10 mouse cellular contexts compared by ENCODE assay signal in genomic region chr1:133741881-133742434, GRCm38 (mm10). TPM values are rescaled to one million over a fixed set of nuclear protein-coding genes. Genes with fewer than 3 reads are reported as not detected.
DNase-seq lines count a peak whose midpoint lies in the region; ATAC-seq and TF ChIP-seq lines count a peak whose summit lies in the region.
"Had no signal": no experiment of that assay in that cellular context is flagged by ENCODE, and none has a peak within 500 bp of the region (broad histone marks: within the 10 kb centered on the region; RNA-seq: fewer than 3 reads in every experiment).

No protein-coding gene starts in this region.

- no peak for TF ChIP-seq CTCF in gastrocnemius, adult 2 months (IDR thresholded peaks at IDR 0.05)
- TF ChIP-seq CTCF in layer of hippocampus, adult 2 months (conservative IDR thresholded peaks at IDR 0.05), result no peak

- H3K4me1 ChIP-seq in ES-E14 (ENCODE audit: control insufficient read depth in 2 of 2, insufficient read depth in 2 of 2, low read length in 2 of 2, poor library complexity in 1 of 2), result peaks cover 1 to 30% of the 10 kb centered on the region in 2 experiments; a peak in 2 of 4 replicates
- H3K4me1 ChIP-seq in embryonic facial prominence, embryonic 14.5 days (ENCODE audit: control insufficient read depth, insufficient read depth, low read length), result peaks cover 50% of the 10 kb centered on the region

- H3K4me3 ChIP-seq in gastrocnemius, adult 2 months, result no peak overlapping the region
- peak overlapping the region in 1 of 2 experiments; percentile 1; a peak in 1 of 4 replicates for H3K4me3 ChIP-seq in ES-E14 (ENCODE audit: insufficient read depth in 1 of 2, low read depth in 1 of 2, low read length in 2 of 2, poor library complexity in 1 of 2, severe bottlenecking in 1 of 2)
- H3K4me3 ChIP-seq in embryonic facial prominence, embryonic 14.5 days (ENCODE audit: low read depth, low read length), result no peak overlapping the region
- H3K4me3 ChIP-seq in layer of hippocampus, adult 2 months, result no peak overlapping the region
- H3K4me3 ChIP-seq: erythroblast, embryonic 14.5 days; liver, embryonic 13.5 days had no signal

- no peaks in the 10 kb centered on the region for H3K36me3 ChIP-seq in ES-E14 (ENCODE audit: control insufficient read depth, insufficient read depth, low read length, poor library complexity, severe bottlenecking)
- H3K36me3 ChIP-seq in embryonic facial prominence, embryonic 14.5 days (ENCODE audit: control insufficient read depth, insufficient read depth, low read length), result peaks cover 20% of the 10 kb centered on the region

- 23% methylated on average over 11 of the region's 11 CpGs for WGBS in embryonic facial prominence, embryonic 14.5 days

- intact Hi-C loops in gastrocnemius, adult 2 months (cut with DNase I), result loop anchor here (2.0 kb wide), 1 partner anchor 57 kb away; no protein-coding TSS in a partner anchor

- in situ Hi-C loops in ES-E14 (cut with MboI; ENCODE audit: low sequenced_read_pairs in 2 of 2, unreplicated experiment in 2 of 2), result no loop called here

- ATAC-seq in embryonic facial prominence, embryonic 14.5 days (ENCODE audit: low read depth), result 0 out of 2 replicates have a peak, but pooled peaks have one; percentile 37

- peak overlapping the region; percentile 50; the same call in 1 of the 2 replicates for H3K9ac ChIP-seq in ES-E14 (ENCODE audit: insufficient read depth, low read depth, low read length, poor library complexity, severe bottlenecking)
- 0 out of 2 replicates have a peak overlapping the region, but pooled peaks have one; percentile 5 for H3K9ac ChIP-seq in embryonic facial prominence, embryonic 14.5 days (ENCODE audit: low read depth, low read length)
- H3K9ac ChIP-seq: liver, embryonic 13.5 days had no signal

- peak overlapping the region; percentile 65 for H3K27ac ChIP-seq in gastrocnemius, adult 2 months
- peak overlapping the region; percentile 51; the same call in 1 of the 2 replicates for H3K27ac ChIP-seq in ES-E14 (ENCODE audit: insufficient read depth, low read depth, low read length, poor library complexity, severe bottlenecking)
- H3K27ac ChIP-seq in embryonic facial prominence, embryonic 14.5 days (replicated peaks; ENCODE audit: low read depth, low read length), result peak overlapping the region; percentile 69
- H3K27ac ChIP-seq in layer of hippocampus, adult 2 months, result no peak overlapping the region
- H3K27ac ChIP-seq: liver, embryonic 13.5 days had no signal

- H3K9me3 ChIP-seq in ES-E14 (ENCODE audit: control insufficient read depth, insufficient read depth, low read depth, low read length), result no peaks in the 10 kb centered on the region
- no peaks in the 10 kb centered on the region for H3K9me3 ChIP-seq in embryonic facial prominence, embryonic 14.5 days (ENCODE audit: control insufficient read depth, low read length)
- H3K9me3 ChIP-seq: liver, embryonic 13.5 days had no signal

- H3K27me3 ChIP-seq in embryonic facial prominence, embryonic 14.5 days (replicated peaks; ENCODE audit: control insufficient read depth, insufficient read depth, low read length), result no peaks in the 10 kb centered on the region
- H3K27me3 ChIP-seq: liver, embryonic 13.5 days had no signal

- peak; percentile 32 for DNase-seq in gastrocnemius, adult 2 months
- no peak for DNase-seq in gastrocnemius, postnatal 10 days
- peak; percentile 48 for DNase-seq in ES-E14 (ENCODE audit: low read depth, low spot score)
- DNase-seq in embryonic facial prominence, embryonic 14.5 days (ENCODE audit: low spot score), result peak; percentile 69
- peak; percentile 56 for DNase-seq in kidney, postnatal 14 days
- no peak for DNase-seq in layer of hippocampus, adult 2 months (ENCODE audit: low spot score in 2 of 2)
- DNase-seq in c-Kit-positive CD71-positive TER-119-positive erythroid progenitor cells, embryonic 14.5 days (ENCODE audit: low spot score), result no peak
- DNase-seq in layer of hippocampus, adult 8-10 months (ENCODE audit: low spot score in 2 of 2), result no peak
- DNase-seq: liver, embryonic 13.5 days had no signal

- no peak overlapping the region for H3K4me2 ChIP-seq in embryonic facial prominence, embryonic 14.5 days (ENCODE audit: low read depth, low read length)
- H3K4me2 ChIP-seq: liver, embryonic 13.5 days had no signal

TF ChIP-seq in ES-E14, 5 proteins besides CTCF, POLR2A, EP300 and RAD21:
- no peak for TF ChIP-seq ZC3H11A (IDR thresholded peaks at IDR 0.05; ENCODE audit: borderline replicate concordance, low read depth, low read length)
- no peak for TF ChIP-seq ZNF384 (IDR thresholded peaks at IDR 0.05; ENCODE audit: low read depth, low read length)

RNA-seq across cellular contexts. Expression of gene Lax1, which starts 52.0 kb away (rescaled TPM):
- total RNA-seq in gastrocnemius, adult 2 months (2021), result not detected
- total RNA-seq in gastrocnemius, postnatal 10 days (2021), result under 1 TPM; 0.09 to 0.25 TPM
- 0.90 and 1.4 TPM in 2 replicates for total RNA-seq in ES-E14 (2012; rRNA removed)
- 0.11 and 0.80 TPM in 2 replicates for polyA plus RNA-seq in embryonic facial prominence, embryonic 14.5 days (2014; fragmentation: Nextera tagmentation; extraction: Ambion mirVana)
- total RNA-seq in layer of hippocampus, adult 2 months (2021), result under 1 TPM in 1 of 2 experiments, not detected in 1; 0.15 TPM
- not detected for total RNA-seq in layer of hippocampus, adult 8-10 months (2022)

RNA-seq across cellular contexts. Expression of gene Atp2b4, which starts 58.9 kb away (rescaled TPM):
- 10 to 100 TPM in 1 of 2 experiments, 1 to 10 TPM in 1; 9.0 to 12.0 TPM for total RNA-seq in gastrocnemius, adult 2 months (2021)
- total RNA-seq in gastrocnemius, postnatal 10 days (2021), result 10 to 100 TPM; 25.2 to 35.3 TPM
- 9.8 and 16.1 TPM in 2 replicates for total RNA-seq in ES-E14 (2012; rRNA removed)
- polyA plus RNA-seq in embryonic facial prominence, embryonic 14.5 days (2014; fragmentation: Nextera tagmentation; extraction: Ambion mirVana), result 22.9 and 23.4 TPM in 2 replicates
- total RNA-seq in layer of hippocampus, adult 2 months (2021), result 10 to 100 TPM; 78.4 to 89.6 TPM
- total RNA-seq in layer of hippocampus, adult 8-10 months (2022), result 100 to 1,000 TPM in 1 of 4 experiments, 10 to 100 TPM in 3; 85.7 to 102 (median 91.8) TPM

Comparison
In these comparisons a context has a peak if more than half of its experiments do, and no peak if none do; other contexts are left out.
1. DNase-seq: peak in gastrocnemius, adult 2 months (single experiment), ES-E14 (single experiment), embryonic facial prominence, embryonic 14.5 days (single experiment) and kidney, postnatal 14 days (single experiment); none in gastrocnemius, postnatal 10 days (single experiment), layer of hippocampus, adult 2 months (0 of 2), c-Kit-positive CD71-positive TER-119-positive erythroid progenitor cells, embryonic 14.5 days (single experiment) and layer of hippocampus, adult 8-10 months (0 of 2).